Mouse (Mus musculus): ENCODE measurements around the gene Fgf18. TPM values are rescaled to one million over a fixed set of nuclear protein-coding genes. Genes with fewer than 3 reads are reported as not detected.

The Fgf18 gene
- polyA plus RNA-seq, 1 experiment from 2014 or later = 0.83 TPM

- H3K36me3 ChIP-seq (ENCODE audit: control insufficient read depth, insufficient read depth, low read length) = peaks cover 4% of the 10 kb centered on the region
- 80% methylated on average over 4 of the region's 4 CpGs for WGBS
Measured at GRCm38 (mm10) chr11:33151780-33152145, 4.6 kb upstream of the Fgf18 start.

GRCm38 (mm10) chr11:33151128-33151779 is 4.1 kb upstream of the Fgf18 start:
- no peaks in the 10 kb centered on the region for H3K9me3 ChIP-seq (ENCODE audit: control insufficient read depth, low read length)
- H3K4me3 ChIP-seq (ENCODE audit: low read length) = no peak overlapping the region
- WGBS = 74% methylated on average over 3 of the region's 3 CpGs
- no peak for ATAC-seq
- no peak overlapping the region for H3K4me2 ChIP-seq (ENCODE audit: low read depth, low read length)
- H3K4me1 ChIP-seq (ENCODE audit: control insufficient read depth, insufficient read depth, low read length) = peaks cover 16% of the 10 kb centered on the region
- peaks cover 12% of the 10 kb centered on the region; the same call in 1 of the 2 replicates for H3K27me3 ChIP-seq (replicated peaks; ENCODE audit: control insufficient read depth, insufficient read depth, low read length)
- H3K36me3 ChIP-seq (ENCODE audit: control insufficient read depth, insufficient read depth, low read length) = peaks cover 4% of the 10 kb centered on the region
- H3K27ac ChIP-seq (ENCODE audit: low read length) = no peak overlapping the region
- H3K9ac ChIP-seq (ENCODE audit: low read depth, low read length) = no peak overlapping the region

More at GRCm38 (mm10) chr11:33151780-33152145, 4.6 kb upstream of the Fgf18 start:
- Histone ChIP-seq H3K4me3 (ENCODE audit: low read length) (no peak overlapping the region), H3K4me1 (ENCODE audit: control insufficient read depth, insufficient read depth, low read length) (peaks cover 13% of the 10 kb centered on the region), H3K27me3 (replicated peaks; ENCODE audit: control insufficient read depth, insufficient read depth, low read length) (peaks cover 9% of the 10 kb centered on the region; the same call in 1 of the 2 replicates), H3K9ac (ENCODE audit: low read depth, low read length) (no peak overlapping the region), H3K27ac (ENCODE audit: low read length) (no peak overlapping the region), H3K4me2 (ENCODE audit: low read depth, low read length) (no peak overlapping the region), H3K9me3 (ENCODE audit: control insufficient read depth, low read length) (no peaks in the 10 kb centered on the region)
- ATAC-seq = no peak

- Histone ChIP-seq H3K9me3 (ENCODE audit: control insufficient read depth, low read length) (no peaks in the 10 kb centered on the region), H3K4me1 (ENCODE audit: control insufficient read depth, insufficient read depth, low read length) (peaks cover 23% of the 10 kb centered on the region), H3K4me3 (ENCODE audit: low read length) (no peak overlapping the region), H3K36me3 (ENCODE audit: control insufficient read depth, insufficient read depth, low read length) (peaks cover 4% of the 10 kb centered on the region), H3K27me3 (replicated peaks; ENCODE audit: control insufficient read depth, insufficient read depth, low read length) (peaks cover 12% of the 10 kb centered on the region; the same call in 1 of the 2 replicates), H3K27ac (ENCODE audit: low read length) (no peak overlapping the region), H3K9ac (ENCODE audit: low read depth, low read length) (no peak overlapping the region), H3K4me2 (ENCODE audit: low read depth, low read length) (no peak overlapping the region)
- ATAC-seq = no peak
Measured at GRCm38 (mm10) chr11:33150364-33150763, 3.2 kb upstream of the Fgf18 start.

GRCm38 (mm10) chr11:33149453-33149852 is 2.3 kb upstream of the Fgf18 start:
- ATAC-seq = no peak
- H3K9me3 ChIP-seq (ENCODE audit: control insufficient read depth, low read length) = no peaks in the 10 kb centered on the region
- peaks cover 17% of the 10 kb centered on the region for H3K27me3 ChIP-seq (replicated peaks; ENCODE audit: control insufficient read depth, insufficient read depth, low read length)
- H3K4me3 ChIP-seq (ENCODE audit: low read length) = no peak overlapping the region
- no peak overlapping the region for H3K27ac ChIP-seq (ENCODE audit: low read length)
- H3K9ac ChIP-seq (ENCODE audit: low read depth, low read length) = no peak overlapping the region
- H3K4me1 ChIP-seq (ENCODE audit: control insufficient read depth, insufficient read depth, low read length) = peaks cover 24% of the 10 kb centered on the region
- no peak overlapping the region for H3K4me2 ChIP-seq (ENCODE audit: low read depth, low read length)
- H3K36me3 ChIP-seq (ENCODE audit: control insufficient read depth, insufficient read depth, low read length) = peaks cover 4% of the 10 kb centered on the region

GRCm38 (mm10) chr11:33149088-33149436 is 1.9 kb upstream of the Fgf18 start:
- Histone ChIP-seq H3K36me3 (ENCODE audit: control insufficient read depth, insufficient read depth, low read length) (peaks cover under 1% of the 10 kb centered on the region), H3K9me3 (ENCODE audit: control insufficient read depth, low read length) (no peaks in the 10 kb centered on the region), H3K9ac (ENCODE audit: low read depth, low read length) (no peak overlapping the region), H3K27me3 (replicated peaks; ENCODE audit: control insufficient read depth, insufficient read depth, low read length) (peaks cover 17% of the 10 kb centered on the region), H3K27ac (ENCODE audit: low read length) (no peak overlapping the region), H3K4me1 (ENCODE audit: control insufficient read depth, insufficient read depth, low read length) (peaks cover 24% of the 10 kb centered on the region), H3K4me2 (ENCODE audit: low read depth, low read length) (no peak overlapping the region), H3K4me3 (ENCODE audit: low read length) (no peak overlapping the region)
- 26% methylated on average over 3 of the region's 3 CpGs for WGBS
- no peak for ATAC-seq

GRCm38 (mm10) chr11:33148338-33149087 is 1.3 kb upstream of the Fgf18 start:
- Histone ChIP-seq H3K27ac (ENCODE audit: low read length) (no peak overlapping the region), H3K9me3 (ENCODE audit: control insufficient read depth, low read length) (no peaks in the 10 kb centered on the region), H3K9ac (ENCODE audit: low read depth, low read length) (no peak overlapping the region; the same call in 1 of the 2 replicates), H3K4me1 (ENCODE audit: control insufficient read depth, insufficient read depth, low read length) (peaks cover 24% of the 10 kb centered on the region), H3K4me3 (ENCODE audit: low read length) (peak overlapping the region; percentile 62), H3K4me2 (ENCODE audit: low read depth, low read length) (peak overlapping the region; percentile 96), H3K27me3 (replicated peaks; ENCODE audit: control insufficient read depth, insufficient read depth, low read length) (peaks cover 20% of the 10 kb centered on the region), H3K36me3 (ENCODE audit: control insufficient read depth, insufficient read depth, low read length) (no peaks in the 10 kb centered on the region; the same call in 1 of the 2 replicates)
- ATAC-seq = peak; percentile 80
- 5% methylated on average over 23 of the region's 23 CpGs for WGBS

GRCm38 (mm10) chr11:33147572-33148337 is 555 bp upstream of the Fgf18 start:
- no peak overlapping the region; the same call in 1 of the 2 replicates for H3K27ac ChIP-seq (ENCODE audit: low read length)
- H3K4me1 ChIP-seq (ENCODE audit: control insufficient read depth, insufficient read depth, low read length) = peaks cover 24% of the 10 kb centered on the region
- WGBS = 0% methylated on average over 58 of the region's 85 CpGs

GRCm38 (mm10) chr11:33146651-33147131 is 509 bp downstream of the Fgf18 start:
- peaks cover 20% of the 10 kb centered on the region for H3K27me3 ChIP-seq (replicated peaks; ENCODE audit: control insufficient read depth, insufficient read depth, low read length)
- ATAC-seq = peak; percentile 15; the same call in 1 of the 2 replicates
- H3K4me3 ChIP-seq (ENCODE audit: low read length) = peak overlapping the region; percentile 62
- H3K4me1 ChIP-seq (ENCODE audit: control insufficient read depth, insufficient read depth, low read length) = peaks cover 24% of the 10 kb centered on the region
- no peaks in the 10 kb centered on the region for H3K9me3 ChIP-seq (ENCODE audit: control insufficient read depth, low read length)
- H3K36me3 ChIP-seq (ENCODE audit: control insufficient read depth, insufficient read depth, low read length) = no peaks in the 10 kb centered on the region
- peak overlapping the region; percentile 96 for H3K4me2 ChIP-seq (ENCODE audit: low read depth, low read length)
- 1% methylated on average over 30 of the region's 30 CpGs for WGBS
- peak overlapping the region; percentile 62 for H3K9ac ChIP-seq (ENCODE audit: low read depth, low read length)
- no peak overlapping the region for H3K27ac ChIP-seq (ENCODE audit: low read length)

More at GRCm38 (mm10) chr11:33147572-33148337, 555 bp upstream of the Fgf18 start:
- H3K9me3 ChIP-seq (ENCODE audit: control insufficient read depth, low read length) = no peaks in the 10 kb centered on the region
- peak; percentile 59 for ATAC-seq
- no peaks in the 10 kb centered on the region for H3K36me3 ChIP-seq (ENCODE audit: control insufficient read depth, insufficient read depth, low read length)
- H3K9ac ChIP-seq (ENCODE audit: low read depth, low read length) = peak overlapping the region; percentile 62
- peaks cover 20% of the 10 kb centered on the region for H3K27me3 ChIP-seq (replicated peaks; ENCODE audit: control insufficient read depth, insufficient read depth, low read length)
- peak overlapping the region; percentile 96 for H3K4me2 ChIP-seq (ENCODE audit: low read depth, low read length)
- peak overlapping the region; percentile 62 for H3K4me3 ChIP-seq (ENCODE audit: low read length)

GRCm38 (mm10) chr11:33146143-33146497 is 1.1 kb downstream of the Fgf18 start:
- H3K4me2 ChIP-seq (ENCODE audit: low read depth, low read length) = no peak overlapping the region; the same call in 1 of the 2 replicates
- H3K4me3 ChIP-seq (ENCODE audit: low read length) = no peak overlapping the region
- H3K36me3 ChIP-seq (ENCODE audit: control insufficient read depth, insufficient read depth, low read length) = no peaks in the 10 kb centered on the region
- no peak overlapping the region for H3K9ac ChIP-seq (ENCODE audit: low read depth, low read length)
- H3K27me3 ChIP-seq (replicated peaks; ENCODE audit: control insufficient read depth, insufficient read depth, low read length) = peaks cover 20% of the 10 kb centered on the region
- no peaks in the 10 kb centered on the region for H3K9me3 ChIP-seq (ENCODE audit: control insufficient read depth, low read length)
- WGBS = 10% methylated on average over 8 of the region's 9 CpGs
- H3K4me1 ChIP-seq (ENCODE audit: control insufficient read depth, insufficient read depth, low read length) = peaks cover 24% of the 10 kb centered on the region
- no peak overlapping the region for H3K27ac ChIP-seq (ENCODE audit: low read length)
- ATAC-seq = peak; percentile 14; the same call in 1 of the 2 replicates

Data from intestine, embryonic 16.5 days (tissue).